Mouse (Mus musculus) liver, postnatal 0 days (tissue): ENCODE results near the gene Abhd18.
"Not testable (repeated sequence)": the region's sequence is repeated elsewhere in the genome, so short reads cannot be mapped to it uniquely, and the experiment has no call there.

Experiments
- CTCF ChIP-seq: sonication (generic); IDR thresholded peaks from 2 replicates; pipeline ENCODE4 v1.5.1; 2016; ENCODE audit warnings: antibody characterized with exemption, low read depth
- EP300 ChIP-seq: IDR thresholded peaks from 2 replicates; pipeline ENCODE4 v1.6.1; 2016; ENCODE audit warnings: antibody characterized with exemption, low read depth, mild to moderate bottlenecking

GRCm38 (mm10) chr3:40847936-40848335, 1.2 kb downstream of the Abhd18 start:
- TF ChIP-seq CTCF, EP300: not testable (repeated sequence)
